Mouse (Mus musculus) lung, postnatal 0 days (tissue): ENCODE data around the gene Comt. TPM values are rescaled to one million over a fixed set of nuclear protein-coding genes. Genes with fewer than 3 reads are reported as not detected.

ENCODE experiments used
- ATAC-seq: fragments of 200-750 bp; cut with Nextera tagmentation; 2 replicates; pipeline ENCODE4 v1.8.0; 2017; ENCODE audit warnings: moderate library complexity
- DNase-seq: peaks from one replicate; pipeline ENCODE4 v3.0.0-alpha.2; 2016; ENCODE audit warnings: low spot score
- H3K27ac ChIP-seq: fragments of 300-500 bp; sonication (generic); 2 replicates; pipeline ENCODE4 v1.5.1; 2014; ENCODE audit warnings: antibody characterized with exemption, mild to moderate bottlenecking, low read length, mixed read lengths
- H3K27me3 ChIP-seq: fragments of 300-500 bp; sonication (generic); replicated peaks from 2 replicates; pipeline ENCODE4 v1.6.1; 2014; ENCODE audit warnings: low read length, mixed read lengths; ENCODE audit not compliant: insufficient read depth
- H3K36me3 ChIP-seq: fragments of 300-500 bp; sonication (generic); 2 replicates; pipeline ENCODE4 v1.6.1; 2014; ENCODE audit warnings: low read length, mixed read lengths; ENCODE audit not compliant: insufficient read depth
- H3K4me1 ChIP-seq: fragments of 300-500 bp; sonication (generic); 2 replicates; pipeline ENCODE4 v1.6.1; 2014; ENCODE audit warnings: antibody characterized with exemption, low read depth, low read length, mixed read lengths; ENCODE audit not compliant: insufficient read depth
- H3K4me2 ChIP-seq: fragments of 300-500 bp; sonication (generic); replicated peaks from 2 replicates; pipeline ENCODE4 v1.6.1; 2014; ENCODE audit warnings: low read depth, mild to moderate bottlenecking, low read length, moderate library complexity, mixed read lengths
- H3K4me3 ChIP-seq: fragments of 300-500 bp; sonication (generic); 2 replicates; pipeline ENCODE4 v1.5.1; 2014; ENCODE audit warnings: low read depth, low read length
- H3K9ac ChIP-seq: fragments of 300-500 bp; sonication (generic); replicated peaks from 2 replicates; pipeline ENCODE4 v1.6.1; 2014; ENCODE audit warnings: low read depth, mild to moderate bottlenecking
- H3K9me3 ChIP-seq: fragments of 300-500 bp; sonication (generic); 2 replicates; pipeline ENCODE4 v1.6.1; 2016; ENCODE audit warnings: low read length, mixed read lengths
- CTCF ChIP-seq: IDR thresholded peaks from 2 replicates; pipeline ENCODE4 v1.5.1; 2016; ENCODE audit warnings: antibody characterized with exemption, mild to moderate bottlenecking
- EP300 ChIP-seq: IDR thresholded peaks from 2 replicates; pipeline ENCODE4 v1.6.1; 2016; ENCODE audit warnings: antibody characterized with exemption, mild to moderate bottlenecking, control low read depth
- WGBS: fragments of 180-500 bp; shearing (Covaris S2); extraction: QIAGEN DNeasy Blood & Tissue Kit; methylation state at CpG from one replicate; pipeline ENCODE4 v1.1.7; 2014; 5-methylcytosine and 5-hydroxymethylcytosine counted together
- polyA plus RNA-seq: library from polyadenylated mRNA; unstranded; fragments of >200 nt; fragmentation: Nextera tagmentation; extraction: Ambion mirVana; gene quantifications from 2 replicates; pipeline ENCODE4 v1.2.1, GENCODE M21; 2015

The Comt gene
- polyA plus RNA-seq, 1 experiment from 2014 or later: 109 TPM

- H3K36me3 ChIP-seq: no peaks in the 10 kb centered on the region
- no peak overlapping the region for H3K4me3 ChIP-seq
- no peaks in the 10 kb centered on the region for H3K9me3 ChIP-seq
- no peak overlapping the region for H3K27ac ChIP-seq
- H3K4me1 ChIP-seq: peaks cover 15% of the 10 kb centered on the region; the same call in 1 of the 2 replicates
- H3K27me3 ChIP-seq: no peaks in the 10 kb centered on the region
- WGBS: 82% methylated on average over 8 of the region's 8 CpGs
- TF ChIP-seq EP300 (no peak), CTCF (no peak)
- ATAC-seq (no peak), DNase-seq (no peak)
- no peak overlapping the region for H3K4me2 ChIP-seq
- no peak overlapping the region for H3K9ac ChIP-seq
Measured at GRCm38 (mm10) chr16:18384659-18385058, 42.0 kb downstream of the Comt start.

GRCm38 (mm10) chr16:18384211-18384610, 42.4 kb downstream of the Comt start:
- H3K36me3 ChIP-seq: no peaks in the 10 kb centered on the region
- no peaks in the 10 kb centered on the region for H3K9me3 ChIP-seq
- no peak overlapping the region for H3K27ac ChIP-seq
- H3K9ac ChIP-seq: no peak overlapping the region
- WGBS: 73% methylated on average over 7 of the region's 7 CpGs
- no peak overlapping the region for H3K4me3 ChIP-seq
- peaks cover 15% of the 10 kb centered on the region; the same call in 1 of the 2 replicates for H3K4me1 ChIP-seq
- ATAC-seq: no peak
- DNase-seq: no peak
- no peaks in the 10 kb centered on the region for H3K27me3 ChIP-seq
- TF ChIP-seq EP300 (no peak), CTCF (no peak)
- no peak overlapping the region for H3K4me2 ChIP-seq

- ATAC-seq (0 out of 2 replicates have a peak, but pooled peaks have one; percentile 18), DNase-seq (no peak)
- H3K9me3 ChIP-seq: no peaks in the 10 kb centered on the region
- H3K4me2 ChIP-seq: no peak overlapping the region
- H3K4me3 ChIP-seq: no peak overlapping the region
- H3K36me3 ChIP-seq: no peaks in the 10 kb centered on the region
- peaks cover 11% of the 10 kb centered on the region; the same call in 1 of the 2 replicates for H3K4me1 ChIP-seq
- no peak for TF ChIP-seq CTCF
- TF ChIP-seq EP300: no peak
- 40% methylated on average over 3 of the region's 3 CpGs for WGBS
- no peak overlapping the region for H3K9ac ChIP-seq
- no peaks in the 10 kb centered on the region for H3K27me3 ChIP-seq
- H3K27ac ChIP-seq: no peak overlapping the region
Measured at GRCm38 (mm10) chr16:18383756-18384155, 42.9 kb downstream of the Comt start.

- WGBS: 64% methylated on average over 9 of the region's 9 CpGs
- Histone ChIP-seq H3K9me3 (no peaks in the 10 kb centered on the region), H3K4me2 (no peak overlapping the region), H3K36me3 (no peaks in the 10 kb centered on the region), H3K27me3 (no peaks in the 10 kb centered on the region), H3K4me1 (peaks cover 7% of the 10 kb centered on the region; the same call in 1 of the 2 replicates), H3K27ac (no peak overlapping the region), H3K4me3 (no peak overlapping the region), H3K9ac (no peak overlapping the region)
- DNase-seq (no peak), ATAC-seq (no peak)
- no peak for TF ChIP-seq EP300
- no peak for TF ChIP-seq CTCF
Measured at GRCm38 (mm10) chr16:18383045-18383726, 43.5 kb downstream of the Comt start.

- no peak for TF ChIP-seq CTCF
- TF ChIP-seq EP300: no peak
- peak; percentile 43 for DNase-seq
- peak; percentile 23; the same call in 1 of the 2 replicates for ATAC-seq
- no peak overlapping the region for H3K4me3 ChIP-seq
- H3K4me1 ChIP-seq: peaks cover 7% of the 10 kb centered on the region; the same call in 1 of the 2 replicates
- H3K4me2 ChIP-seq: no peak overlapping the region
- 75% methylated on average over 6 of the region's 6 CpGs for WGBS
- H3K9me3 ChIP-seq: no peaks in the 10 kb centered on the region
- H3K9ac ChIP-seq: no peak overlapping the region
- H3K27me3 ChIP-seq: no peaks in the 10 kb centered on the region
- H3K27ac ChIP-seq: no peak overlapping the region
- H3K36me3 ChIP-seq: no peaks in the 10 kb centered on the region
Measured at GRCm38 (mm10) chr16:18381621-18382258, 44.9 kb downstream of the Comt start.

GRCm38 (mm10) chr16:18380495-18381063, 46.1 kb downstream of the Comt start:
- DNase-seq: no peak
- no peak overlapping the region for H3K27ac ChIP-seq
- no peak overlapping the region for H3K4me3 ChIP-seq
- TF ChIP-seq EP300 (no peak), CTCF (no peak)
- ATAC-seq: no peak
- peaks cover 7% of the 10 kb centered on the region; the same call in 1 of the 2 replicates for H3K4me1 ChIP-seq
- H3K27me3 ChIP-seq: no peaks in the 10 kb centered on the region
- no peak overlapping the region for H3K4me2 ChIP-seq
- no peaks in the 10 kb centered on the region for H3K9me3 ChIP-seq
- no peak overlapping the region for H3K9ac ChIP-seq
- no peaks in the 10 kb centered on the region for H3K36me3 ChIP-seq
- 45% methylated on average over 6 of the region's 6 CpGs for WGBS
